ENCODE assay signal across 9 mouse cellular contexts in the genomic region with DNA sequence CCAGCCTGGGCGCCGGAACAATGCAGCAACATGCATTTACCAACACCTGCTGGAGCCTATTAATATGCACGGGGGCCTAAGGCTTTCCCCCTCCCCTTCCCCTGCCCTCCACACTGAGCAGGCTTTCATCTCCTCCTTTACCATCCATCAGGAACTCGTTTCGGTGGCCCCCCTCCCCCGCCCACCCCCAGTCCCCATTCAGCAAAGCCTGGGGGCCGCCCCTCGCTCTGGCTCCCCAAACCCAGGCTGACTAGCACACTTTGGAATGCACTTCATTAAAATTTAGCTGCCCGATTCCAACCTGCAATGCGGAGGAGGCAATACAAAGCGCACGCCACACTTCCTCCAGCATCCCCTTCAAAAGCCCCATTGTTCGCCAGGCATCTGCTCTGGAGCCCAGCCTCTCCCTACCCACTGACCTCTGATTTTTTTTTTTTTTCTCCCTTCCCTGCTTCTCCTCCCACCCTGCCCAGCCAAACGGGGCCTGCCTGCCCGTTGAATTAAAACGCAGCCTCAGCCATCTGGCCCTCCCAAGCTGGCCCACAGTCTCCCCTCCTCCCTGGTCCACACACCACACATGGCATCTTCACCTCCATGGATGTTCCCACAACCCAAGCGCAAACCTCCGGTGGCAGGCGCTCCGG.
DNase-seq lines count a peak whose midpoint lies in the region; ATAC-seq and TF ChIP-seq lines count a peak whose summit lies in the region.
"Had no signal": no experiment of that assay in that cellular context is flagged by ENCODE, and none has a peak within 500 bp of the region (broad histone marks: within the 10 kb centered on the region; RNA-seq: fewer than 3 reads in every experiment).

No protein-coding gene starts in this region.

- peak overlapping the region; percentile 39 for H3K4me3 ChIP-seq in embryonic facial prominence, embryonic 14.5 days (ENCODE audit: low read depth, low read length)
- H3K4me3 ChIP-seq in limb, embryonic 14.5 days (replicated peaks; ENCODE audit: low read length): peak overlapping the region; percentile 36
- H3K4me3 ChIP-seq: myocyte had no signal

- H3K27ac ChIP-seq in embryonic facial prominence, embryonic 14.5 days (replicated peaks; ENCODE audit: low read depth, low read length): peak overlapping the region; percentile 87
- peak overlapping the region; percentile 93 for H3K27ac ChIP-seq in limb, embryonic 14.5 days (replicated peaks; ENCODE audit: low read depth, low read length)

- peak overlapping the region; percentile 70 for H3K4me2 ChIP-seq in embryonic facial prominence, embryonic 14.5 days (ENCODE audit: low read depth, low read length)
- H3K4me2 ChIP-seq in limb, embryonic 14.5 days (replicated peaks; ENCODE audit: low read depth, low read length, severe bottlenecking): peak overlapping the region; percentile 81

- WGBS in embryonic facial prominence, embryonic 14.5 days: 2% methylated on average over 17 of the region's 20 CpGs
- WGBS in limb, embryonic 14.5 days: 1% methylated on average over 20 of the region's 20 CpGs

- DNase-seq in right cerebral cortex, adult 18-20 months: peak; percentile 60
- no peak for DNase-seq in right cerebral cortex, postnatal 25 days
- peak; percentile 89 for DNase-seq in embryonic facial prominence, embryonic 14.5 days (ENCODE audit: low spot score)
- peak; percentile 53 for DNase-seq in hindlimb bud, embryonic 11.5 days (ENCODE audit: extremely low spot score, low read depth, low spot score)
- DNase-seq in limb, embryonic 14.5 days (ENCODE audit: low spot score): peak; percentile 76
- DNase-seq in skeletal muscle tissue, adult 2 months (ENCODE audit: low read depth, low spot score): peak; percentile 1
- DNase-seq in adrenal gland, postnatal 14 days: no peak
- no peak for DNase-seq in spleen, postnatal 36 days (ENCODE audit: low spot score in 2 of 2)

- no peaks in the 10 kb centered on the region for H3K9me3 ChIP-seq in embryonic facial prominence, embryonic 14.5 days (ENCODE audit: control insufficient read depth, low read length)
- H3K9me3 ChIP-seq in limb, embryonic 14.5 days (ENCODE audit: control insufficient read depth, low read length): no peaks in the 10 kb centered on the region

- no peak for TF ChIP-seq POLR2A in limb, embryonic 14.5 days (IDR thresholded peaks at IDR 0.05; ENCODE audit: borderline replicate concordance, extremely low read depth, insufficient read depth, insufficient read length)

- H3K9ac ChIP-seq in embryonic facial prominence, embryonic 14.5 days (ENCODE audit: low read depth, low read length): peak overlapping the region; percentile 66
- H3K9ac ChIP-seq in limb, embryonic 14.5 days (ENCODE audit: low read depth, low read length, severe bottlenecking): peak overlapping the region; percentile 63

- H3K27me3 ChIP-seq in embryonic facial prominence, embryonic 14.5 days (replicated peaks; ENCODE audit: control insufficient read depth, insufficient read depth, low read length): no peaks in the 10 kb centered on the region
- no peaks in the 10 kb centered on the region for H3K27me3 ChIP-seq in limb, embryonic 14.5 days (ENCODE audit: control insufficient read depth, insufficient read depth, low read length)

- no peaks in the 10 kb centered on the region for H3K36me3 ChIP-seq in embryonic facial prominence, embryonic 14.5 days (ENCODE audit: control insufficient read depth, insufficient read depth, low read length)
- H3K36me3 ChIP-seq in limb, embryonic 14.5 days (ENCODE audit: control insufficient read depth, insufficient read depth, low read length): no peaks in the 10 kb centered on the region

- peaks cover 16% of the 10 kb centered on the region for H3K4me1 ChIP-seq in embryonic facial prominence, embryonic 14.5 days (ENCODE audit: control insufficient read depth, insufficient read depth, low read length)
- peaks cover 31% of the 10 kb centered on the region for H3K4me1 ChIP-seq in limb, embryonic 14.5 days (ENCODE audit: control insufficient read depth, insufficient read depth, low read length)

- peak; percentile 87 for ATAC-seq in embryonic facial prominence, embryonic 14.5 days (ENCODE audit: low read depth)
- peak; percentile 80 for ATAC-seq in limb, embryonic 14.5 days (ENCODE audit: low FRiP score, low read depth)

Comparison
In these comparisons a context has a peak if more than half of its experiments do, and no peak if none do; other contexts are left out.
1. DNase-seq: peak in right cerebral cortex, adult 18-20 months (single experiment), embryonic facial prominence, embryonic 14.5 days (single experiment), hindlimb bud, embryonic 11.5 days (single experiment), limb, embryonic 14.5 days (single experiment) and skeletal muscle tissue, adult 2 months (single experiment); none in right cerebral cortex, postnatal 25 days (single experiment), adrenal gland, postnatal 14 days (single experiment) and spleen, postnatal 36 days (0 of 2).